Mouse (Mus musculus) stomach, embryonic 16.5 days (tissue): ENCODE measurements around the gene Patz1. TPM values are rescaled to one million over a fixed set of nuclear protein-coding genes. Genes with fewer than 3 reads are reported as not detected.

Experiments used
- ATAC-seq: fragments of 200-750 bp; cut with Nextera tagmentation; 2 replicates; pipeline ENCODE4 v1.8.0; 2017; ENCODE audit warnings: moderate number of reproducible peaks, moderate TSS enrichment; ENCODE audit not compliant: insufficient read depth, low FRiP score
- H3K27ac ChIP-seq: fragments of 300-500 bp; sonication (generic); 2 replicates; pipeline ENCODE4 v1.5.1; 2014; ENCODE audit warnings: low read length
- H3K27me3 ChIP-seq: fragments of 300-500 bp; sonication (generic); 2 replicates; pipeline ENCODE4 v1.6.1; 2014; ENCODE audit warnings: low read length, control low read depth, mixed read lengths; ENCODE audit not compliant: control insufficient read depth, insufficient read depth
- H3K36me3 ChIP-seq: fragments of 300-500 bp; sonication (generic); 2 replicates; pipeline ENCODE4 v1.6.1; 2014; ENCODE audit warnings: low read length; ENCODE audit not compliant: control insufficient read depth, insufficient read depth
- H3K4me1 ChIP-seq: fragments of 300-500 bp; sonication (generic); 2 replicates; pipeline ENCODE4 v1.6.1; 2014; ENCODE audit warnings: low read length, control low read depth, mixed read lengths; ENCODE audit not compliant: control insufficient read depth, insufficient read depth
- H3K4me2 ChIP-seq: fragments of 300-500 bp; sonication (generic); 2 replicates; pipeline ENCODE4 v1.6.1; 2014; ENCODE audit warnings: low read depth, low read length, mixed read lengths
- H3K4me3 ChIP-seq: fragments of 300-500 bp; sonication (generic); replicated peaks from 2 replicates; pipeline ENCODE4 v1.5.1; 2014; ENCODE audit warnings: mild to moderate bottlenecking, low read length
- H3K9ac ChIP-seq: fragments of 300-500 bp; sonication (generic); 2 replicates; pipeline ENCODE4 v1.6.1; 2014; ENCODE audit warnings: low read length
- H3K9me3 ChIP-seq: fragments of 300-500 bp; sonication (generic); replicated peaks from 2 replicates; pipeline ENCODE4 v1.6.1; 2016; ENCODE audit warnings: low read length, control low read depth; ENCODE audit not compliant: control insufficient read depth
- WGBS: fragments of 180-500 bp; shearing (Covaris S2); extraction: QIAGEN DNeasy Blood & Tissue Kit; methylation state at CpG from one replicate; pipeline ENCODE4 v1.1.7; 2014; 5-methylcytosine and 5-hydroxymethylcytosine counted together
- polyA plus RNA-seq: library from polyadenylated mRNA; unstranded; fragments of >200 nt; fragmentation: Nextera tagmentation; extraction: Ambion mirVana; gene quantifications from 2 replicates; pipeline ENCODE4 v1.2.1, GENCODE M21; 2015

Gene Patz1
- polyA plus RNA-seq, 1 experiment from 2014 or later = 26.1 TPM

DNA sequence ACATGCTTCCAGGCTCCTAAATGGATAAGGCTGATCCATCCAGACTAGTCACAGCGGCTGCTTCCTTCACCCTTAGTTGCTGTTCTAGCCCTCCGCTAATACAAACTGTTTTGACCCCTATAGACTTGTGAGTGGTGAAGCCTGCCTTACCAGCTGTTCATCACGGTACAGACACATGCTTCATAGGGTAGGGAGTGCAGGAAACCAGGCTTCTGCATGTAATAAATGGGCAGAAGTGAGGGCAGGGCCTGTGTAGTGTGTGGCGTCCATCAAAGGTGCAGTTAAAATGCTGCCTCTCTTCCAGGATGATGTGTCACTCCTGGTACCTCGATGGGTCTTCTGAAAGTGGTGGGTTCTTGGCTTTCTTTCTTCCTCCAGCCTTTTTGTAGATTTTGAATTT lies 49.3 kb downstream of the Patz1 start:
- Histone ChIP-seq H3K9me3 (no peaks in the 10 kb centered on the region), H3K27me3 (no peaks in the 10 kb centered on the region), H3K27ac (peak overlapping the region; percentile 53), H3K4me1 (peaks cover 30% of the 10 kb centered on the region), H3K4me2 (no peak overlapping the region), H3K36me3 (no peaks in the 10 kb centered on the region), H3K9ac (peak overlapping the region; percentile 56; the same call in 1 of the 2 replicates), H3K4me3 (no peak overlapping the region)
- ATAC-seq = no peak
- 58% methylated on average over 5 of the region's 5 CpGs for WGBS

DNA sequence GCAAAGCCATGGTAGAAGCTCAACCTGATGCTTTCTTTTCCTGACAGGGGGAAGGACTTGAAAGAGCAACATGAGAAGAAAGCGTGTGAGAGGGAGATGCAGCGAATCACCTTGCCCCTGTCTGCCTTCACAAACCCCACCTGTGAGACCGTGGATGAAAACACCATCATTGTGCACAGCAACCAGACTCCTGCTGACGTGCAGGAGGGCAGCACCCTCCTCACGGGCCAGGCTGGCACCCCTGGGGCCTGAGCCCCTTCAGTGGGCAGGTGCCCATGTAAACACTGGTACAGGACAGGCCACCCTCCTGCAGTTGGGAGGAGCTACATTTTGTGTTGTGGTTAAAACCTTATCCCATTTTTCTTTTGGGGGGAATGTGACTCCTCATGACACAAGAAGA lies 52.8 kb downstream of the Patz1 start:
- Histone ChIP-seq H3K4me2 (no peak overlapping the region), H3K9ac (no peak overlapping the region), H3K9me3 (no peaks in the 10 kb centered on the region), H3K4me1 (peaks cover 11% of the 10 kb centered on the region), H3K27ac (no peak overlapping the region), H3K27me3 (no peaks in the 10 kb centered on the region), H3K36me3 (0 out of 2 replicates have a peak, but pooled peaks cover 5% of the 10 kb centered on the region), H3K4me3 (no peak overlapping the region)
- no peak for ATAC-seq
- WGBS = 78% methylated on average over 5 of the region's 5 CpGs

DNA sequence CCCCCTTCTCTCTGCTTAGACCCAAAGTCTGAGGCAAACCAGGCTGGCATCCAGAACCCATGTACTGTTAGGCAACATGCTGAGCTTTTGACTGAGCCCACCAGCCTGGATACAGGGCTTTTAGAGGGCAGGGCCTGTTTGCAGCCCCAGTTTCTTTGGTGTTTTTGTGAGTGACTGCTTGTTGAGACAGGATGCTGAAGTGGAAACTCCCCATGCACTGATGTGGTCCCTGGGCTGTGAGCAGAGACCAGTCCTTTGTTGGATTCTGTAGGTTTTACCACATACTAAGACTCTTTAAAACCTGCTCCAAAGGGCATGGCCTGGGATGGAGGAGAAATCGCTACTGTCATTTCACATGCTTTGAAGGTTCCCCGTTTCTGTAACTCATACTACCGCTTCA lies 56.2 kb downstream of the Patz1 start:
- Histone ChIP-seq H3K4me1 (peaks cover 18% of the 10 kb centered on the region), H3K4me2 (no peak overlapping the region), H3K27me3 (no peaks in the 10 kb centered on the region), H3K27ac (no peak overlapping the region), H3K9me3 (no peaks in the 10 kb centered on the region), H3K36me3 (peaks cover 5% of the 10 kb centered on the region; the same call in 1 of the 2 replicates), H3K9ac (no peak overlapping the region), H3K4me3 (no peak overlapping the region)
- ATAC-seq = no peak
- 91% methylated on average over 3 of the region's 3 CpGs for WGBS

DNA sequence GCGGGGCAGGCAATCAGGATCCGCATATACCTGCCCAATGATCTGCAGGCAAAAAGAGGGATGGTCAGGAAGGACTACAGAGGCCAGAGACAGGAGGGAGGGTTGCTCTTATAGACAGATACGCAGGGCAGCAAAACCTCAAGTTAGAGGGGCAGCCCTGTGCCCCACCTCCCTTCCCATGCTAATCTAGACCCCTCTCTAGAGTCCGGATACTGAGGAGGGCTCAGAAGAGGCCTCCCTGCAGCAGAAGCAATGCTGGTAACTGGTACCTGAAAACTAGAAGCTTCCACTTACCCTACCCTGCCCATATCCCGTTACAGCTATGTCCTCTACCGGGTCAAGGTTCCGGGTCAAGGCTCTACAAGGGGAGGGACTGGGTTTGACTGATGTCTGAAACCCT lies 57.7 kb downstream of the Patz1 start:
- no peak overlapping the region for H3K4me2 ChIP-seq
- H3K4me1 ChIP-seq = peaks cover 18% of the 10 kb centered on the region
- H3K27me3 ChIP-seq = no peaks in the 10 kb centered on the region
- no peak for ATAC-seq
- WGBS = 94% methylated on average over 7 of the region's 7 CpGs
- H3K36me3 ChIP-seq = peaks cover 16% of the 10 kb centered on the region; the same call in 1 of the 2 replicates
- no peak overlapping the region for H3K9ac ChIP-seq
- H3K27ac ChIP-seq = no peak overlapping the region
- H3K4me3 ChIP-seq = no peak overlapping the region
- no peaks in the 10 kb centered on the region for H3K9me3 ChIP-seq

DNA sequence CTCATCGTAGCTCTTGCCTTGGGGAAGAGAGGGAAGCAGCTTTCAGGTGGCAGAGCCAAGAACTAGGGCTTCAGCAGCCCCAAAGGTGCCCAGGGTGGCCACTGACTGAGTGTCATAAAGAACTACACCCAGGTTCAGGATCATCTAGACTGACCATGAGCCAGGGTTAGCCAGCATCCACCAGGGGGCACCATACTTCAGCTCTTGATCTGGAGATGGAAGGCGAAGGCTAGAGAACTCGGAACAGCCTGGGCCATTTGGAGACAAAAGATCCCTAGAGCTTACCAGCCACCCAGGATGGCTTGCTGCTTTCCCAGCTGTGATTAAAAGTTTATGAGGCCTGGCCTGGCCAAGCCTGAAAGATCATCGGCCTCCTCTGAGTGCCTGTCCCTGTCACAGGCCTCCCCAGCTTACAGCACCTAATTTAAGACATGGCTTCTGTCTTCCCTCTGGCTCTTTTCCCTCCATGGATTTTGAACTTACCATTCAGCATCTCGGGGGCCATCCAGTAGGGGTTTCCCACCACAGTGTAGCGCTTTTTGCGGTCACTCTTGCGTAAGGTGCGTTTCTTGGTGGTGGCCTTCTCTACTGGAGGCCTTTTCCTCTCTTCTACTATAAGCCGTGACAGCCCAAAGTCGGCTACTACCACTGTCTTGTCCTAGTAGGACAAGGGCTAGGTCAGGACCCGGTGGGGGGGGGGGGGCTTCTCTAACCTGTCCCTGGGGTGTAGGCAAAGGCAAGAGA lies 58.6 kb downstream of the Patz1 start:
- Histone ChIP-seq H3K4me3 (no peak overlapping the region), H3K4me1 (peaks cover 18% of the 10 kb centered on the region), H3K9me3 (no peaks in the 10 kb centered on the region), H3K9ac (peak overlapping the region; percentile 46), H3K36me3 (peaks cover 23% of the 10 kb centered on the region), H3K27ac (0 out of 2 replicates have a peak overlapping the region, but pooled peaks have one; percentile 11), H3K4me2 (no peak overlapping the region), H3K27me3 (no peaks in the 10 kb centered on the region)
- peak; percentile 76 for ATAC-seq
- WGBS = 64% methylated on average over 12 of the region's 12 CpGs

DNA sequence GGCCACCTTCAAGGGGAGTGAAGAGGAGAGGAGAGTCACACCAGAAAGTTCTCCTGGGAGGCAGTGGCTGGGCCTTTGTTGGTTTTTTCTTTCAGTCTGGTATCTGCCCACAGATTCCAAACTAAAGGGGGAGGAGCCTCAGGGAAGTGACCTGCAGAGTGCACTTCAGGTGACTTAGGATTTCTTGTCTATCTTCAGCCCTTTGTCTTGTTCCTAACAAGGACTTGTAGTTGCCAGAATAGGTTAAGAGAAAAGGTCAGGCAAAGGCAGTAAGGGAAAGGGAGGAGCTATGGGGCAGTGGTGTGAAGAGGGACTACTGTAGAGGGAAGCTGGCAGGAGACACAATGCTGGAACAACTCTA lies 59.1 kb downstream of the Patz1 start:
- Histone ChIP-seq H3K27me3 (no peaks in the 10 kb centered on the region), H3K4me3 (no peak overlapping the region), H3K36me3 (peaks cover 26% of the 10 kb centered on the region), H3K9me3 (no peaks in the 10 kb centered on the region), H3K27ac (no peak overlapping the region), H3K4me1 (peaks cover 18% of the 10 kb centered on the region), H3K4me2 (no peak overlapping the region), H3K9ac (no peak overlapping the region)
- ATAC-seq = no peak

DNA sequence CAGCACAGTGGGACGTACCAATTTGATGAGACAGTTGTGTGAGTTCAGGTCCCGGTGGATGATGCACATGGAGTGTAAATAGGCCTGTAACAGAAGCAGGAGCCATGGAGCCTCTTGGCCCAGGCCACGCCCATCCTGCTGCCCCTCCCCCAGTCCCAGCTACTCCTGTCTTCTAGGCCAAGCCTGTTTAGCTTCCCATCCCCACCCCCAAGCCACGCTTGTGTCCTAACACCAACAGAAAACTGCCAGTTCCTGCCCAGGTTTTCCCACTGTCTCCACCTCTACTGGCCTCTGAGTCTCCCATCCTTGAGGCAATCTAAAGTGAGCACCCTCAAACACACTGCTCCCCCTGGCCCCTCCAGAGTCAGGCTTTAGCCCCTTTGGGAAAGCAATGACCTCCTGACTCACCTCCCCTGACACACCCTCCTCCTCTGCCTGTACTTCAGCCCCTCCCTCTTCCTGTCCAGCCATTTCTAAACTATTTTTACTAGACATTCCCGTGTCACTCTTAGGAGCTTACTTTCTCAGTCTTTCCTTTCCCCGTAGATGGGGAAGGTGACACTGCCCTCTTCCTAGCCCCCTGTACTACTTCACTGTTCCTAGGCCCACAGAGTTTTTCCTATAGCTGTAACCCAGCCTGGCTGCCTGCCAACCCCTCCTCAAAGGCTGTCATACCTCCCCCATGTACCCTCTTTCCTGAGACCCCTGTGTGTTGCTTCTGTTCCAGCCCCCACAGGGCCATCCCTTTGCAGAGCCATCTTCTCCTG lies 60.1 kb downstream of the Patz1 start:
- ATAC-seq = 0 out of 2 replicates have a peak, but pooled peaks have one; percentile 19

DNA sequence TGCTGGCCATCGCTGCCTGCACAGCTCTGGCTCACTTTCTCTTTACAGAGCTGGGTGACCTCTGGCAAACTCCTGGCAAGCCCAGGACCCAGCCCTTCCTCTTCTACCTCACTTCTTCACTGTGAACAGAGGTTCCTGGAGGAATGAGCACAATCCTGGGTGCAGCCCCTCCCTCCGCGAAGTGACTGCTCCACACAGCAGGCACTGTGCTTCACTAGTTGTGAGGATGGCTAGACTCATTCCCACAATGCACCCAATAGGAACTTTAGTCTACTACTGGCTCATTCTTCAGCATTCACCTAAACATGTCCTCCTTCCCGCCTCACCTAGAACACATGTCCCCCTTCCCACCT lies 60.6 kb downstream of the Patz1 start:
- WGBS = 70% methylated on average over 4 of the region's 4 CpGs
- Histone ChIP-seq H3K9me3 (no peaks in the 10 kb centered on the region), H3K27me3 (no peaks in the 10 kb centered on the region), H3K36me3 (peaks cover 38% of the 10 kb centered on the region), H3K9ac (no peak overlapping the region), H3K4me2 (no peak overlapping the region), H3K27ac (0 out of 2 replicates have a peak overlapping the region, but pooled peaks have one; percentile 10), H3K4me3 (no peak overlapping the region), H3K4me1 (peaks cover 18% of the 10 kb centered on the region)
- ATAC-seq = no peak

More for the DNA sequence above, 60.1 kb downstream of the Patz1 start:
- Histone ChIP-seq H3K27me3 (no peaks in the 10 kb centered on the region), H3K9me3 (no peaks in the 10 kb centered on the region), H3K4me1 (peaks cover 18% of the 10 kb centered on the region), H3K4me2 (no peak overlapping the region), H3K4me3 (no peak overlapping the region), H3K27ac (peak overlapping the region; percentile 10; the same call in 1 of the 2 replicates), H3K9ac (peak overlapping the region; percentile 22; the same call in 1 of the 2 replicates), H3K36me3 (peaks cover 32% of the 10 kb centered on the region)
- WGBS = 31% methylated on average over 6 of the region's 6 CpGs

DNA sequence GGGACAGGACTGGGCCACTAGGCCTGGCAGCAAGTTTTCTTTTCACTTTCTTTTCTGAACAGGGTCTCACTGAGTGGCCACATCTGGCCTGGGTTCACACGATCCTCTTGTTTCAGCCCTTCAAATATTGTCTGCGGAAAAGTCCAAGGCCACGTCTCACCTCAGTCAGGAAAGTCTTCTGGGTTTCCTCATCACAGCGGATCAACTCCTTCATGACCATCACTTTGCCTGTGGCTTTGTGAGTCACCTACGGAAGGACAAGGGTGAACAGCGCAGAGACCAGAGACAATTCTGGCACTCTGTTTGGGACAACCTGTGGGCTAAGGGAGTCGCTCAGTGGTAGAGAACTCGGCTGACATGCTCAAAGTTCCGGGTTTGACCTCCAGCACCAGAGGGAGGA lies 63.5 kb downstream of the Patz1 start:
- Histone ChIP-seq H3K27me3 (no peaks in the 10 kb centered on the region), H3K4me1 (peaks cover 18% of the 10 kb centered on the region), H3K4me3 (no peak overlapping the region), H3K9ac (no peak overlapping the region), H3K27ac (no peak overlapping the region), H3K9me3 (no peaks in the 10 kb centered on the region), H3K36me3 (peaks cover 47% of the 10 kb centered on the region), H3K4me2 (no peak overlapping the region)
- no peak for ATAC-seq
- WGBS = 88% methylated on average over 9 of the region's 9 CpGs
